Mouse (Mus musculus) thymus, adult 2 months (tissue): ENCODE data around the gene Hoxd10. TPM values are rescaled to one million over a fixed set of nuclear protein-coding genes. Genes with fewer than 3 reads are reported as not detected.

Experiments used
- DNase-seq: peaks from one replicate; pipeline ENCODE4 v3.0.0; 2021
- H3K27ac ChIP-seq: fragments of 200-500 bp; 2 replicates; pipeline ENCODE4 v1.5.1; 2012; ENCODE audit warnings: low read length, control low read depth; ENCODE audit not compliant: control insufficient read depth, insufficient read depth
- H3K27me3 ChIP-seq: fragments of 200-500 bp; 2 replicates; pipeline ENCODE4 v1.6.1; 2012; ENCODE audit warnings: mild to moderate bottlenecking, low read length, moderate library complexity, mixed read lengths; ENCODE audit not compliant: control insufficient read depth, insufficient read depth
- H3K36me3 ChIP-seq: fragments of 200-500 bp; 2 replicates; pipeline ENCODE4 v1.6.1; 2012; ENCODE audit warnings: mild to moderate bottlenecking, low read length, moderate library complexity; ENCODE audit not compliant: control insufficient read depth, insufficient read depth
- H3K4me1 ChIP-seq: fragments of 200-500 bp; replicated peaks from 2 replicates; pipeline ENCODE4 v1.6.1; 2012; ENCODE audit warnings: low read length; ENCODE audit not compliant: control insufficient read depth, insufficient read depth
- H3K4me3 ChIP-seq: fragments of 200-500 bp; 2 replicates; pipeline ENCODE4 v1.5.1; 2012; ENCODE audit warnings: mild to moderate bottlenecking, low read length, control low read depth, moderate library complexity; ENCODE audit not compliant: control insufficient read depth, insufficient read depth
- CTCF ChIP-seq: fragments of 200-500 bp; IDR thresholded peaks from 2 replicates; pipeline ENCODE4 v1.5.1; 2012; ENCODE audit warnings: mild to moderate bottlenecking, control low read depth, low read length, moderate library complexity, borderline replicate concordance; ENCODE audit not compliant: control insufficient read depth, poor library complexity, insufficient read depth; ENCODE audit errors: extremely low read depth
- POLR2A ChIP-seq: fragments of 200-500 bp; IDR thresholded peaks from 2 replicates; pipeline ENCODE4 v1.6.1; 2012; ENCODE audit warnings: mild to moderate bottlenecking, low read length, control low read depth, moderate library complexity; ENCODE audit not compliant: control insufficient read depth, poor library complexity, insufficient read depth; ENCODE audit errors: extremely low read depth
- WGBS: fragments of 180-500 bp; shearing (Covaris S2); methylation state at CpG from one replicate; pipeline ENCODE4 v1.1.7; 2018; 5-methylcytosine and 5-hydroxymethylcytosine counted together
- polyA plus RNA-seq: library from polyadenylated mRNA; depleted of rRNA; stranded (reverse); fragments of >200 nt; gene quantifications from 2 replicates; pipeline ENCODE4 v1.2.3, GENCODE M21; 2012

Gene Hoxd10
- polyA plus RNA-seq, 1 experiment = not detected

DNA sequence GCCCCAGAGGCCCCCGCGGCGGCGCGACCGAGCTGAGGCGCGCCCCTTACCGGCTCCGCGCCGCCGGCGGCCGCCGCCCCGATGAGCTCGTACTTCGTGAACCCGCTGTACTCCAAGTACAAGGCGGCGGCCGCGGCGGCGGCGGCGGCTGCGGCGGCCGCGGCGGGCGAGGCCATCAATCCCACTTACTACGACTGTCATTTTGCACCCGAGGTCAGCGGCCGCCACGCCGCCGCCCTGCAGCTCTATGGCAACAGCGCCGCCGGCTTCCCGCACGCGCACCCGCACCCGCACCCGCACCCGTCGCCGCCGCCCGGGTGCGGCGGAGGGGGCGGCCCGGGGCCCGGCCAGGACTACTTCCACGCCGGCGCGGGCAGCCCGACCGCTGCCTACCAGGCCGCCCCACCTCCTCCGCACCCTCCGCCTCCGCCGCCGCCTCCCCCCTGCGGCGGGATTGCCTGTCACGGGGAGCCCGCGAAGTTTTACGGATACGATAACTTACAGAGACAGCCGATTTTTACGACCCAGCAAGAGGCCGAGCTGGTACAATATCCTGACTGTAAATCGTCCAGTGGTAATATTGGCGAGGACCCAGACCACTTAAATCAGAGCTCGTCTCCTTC, 13.9 kb downstream of the Hoxd10 start:
- peaks cover 11% of the 10 kb centered on the region for H3K4me1 ChIP-seq
- TF ChIP-seq CTCF (no peak), POLR2A (no peak)
- H3K4me3 ChIP-seq = no peak overlapping the region
- no peak for DNase-seq
- H3K27me3 ChIP-seq = peaks cover 19% of the 10 kb centered on the region
- no peaks in the 10 kb centered on the region for H3K36me3 ChIP-seq
- WGBS = under 1% methylated on average over 84 of the region's 85 CpGs
- no peak overlapping the region for H3K27ac ChIP-seq

DNA sequence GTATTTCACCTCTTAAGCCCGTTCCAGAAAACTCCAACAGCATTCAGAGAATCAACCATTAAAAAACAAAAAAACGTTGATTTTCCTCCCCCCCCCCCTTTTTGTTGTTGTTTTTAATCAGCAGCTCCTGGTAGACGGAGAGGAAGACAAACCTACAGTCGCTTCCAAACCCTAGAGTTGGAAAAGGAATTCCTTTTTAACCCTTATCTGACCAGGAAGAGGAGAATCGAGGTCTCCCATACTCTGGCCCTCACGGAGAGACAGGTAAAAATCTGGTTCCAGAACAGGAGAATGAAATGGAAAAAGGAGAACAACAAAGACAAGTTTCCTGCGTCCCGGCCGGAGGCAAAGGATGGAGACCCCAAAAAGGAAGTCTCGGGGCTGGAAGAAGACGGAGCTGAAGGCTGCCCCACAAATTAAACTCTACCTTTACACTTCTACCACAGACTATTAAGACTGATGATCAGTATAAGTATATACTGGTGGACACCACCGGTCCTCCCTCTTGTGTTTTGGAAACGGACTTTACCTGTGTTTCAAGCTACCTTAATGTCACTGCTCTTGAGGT, 14.8 kb downstream of the Hoxd10 start:
- DNase-seq = no peak
- H3K27me3 ChIP-seq = peaks cover 21% of the 10 kb centered on the region
- H3K36me3 ChIP-seq = no peaks in the 10 kb centered on the region
- TF ChIP-seq CTCF (no peak), POLR2A (no peak)
- H3K27ac ChIP-seq = no peak overlapping the region
- 15% methylated on average over 13 of the region's 13 CpGs for WGBS
- H3K4me1 ChIP-seq = peaks cover 11% of the 10 kb centered on the region
- H3K4me3 ChIP-seq = no peak overlapping the region

DNA sequence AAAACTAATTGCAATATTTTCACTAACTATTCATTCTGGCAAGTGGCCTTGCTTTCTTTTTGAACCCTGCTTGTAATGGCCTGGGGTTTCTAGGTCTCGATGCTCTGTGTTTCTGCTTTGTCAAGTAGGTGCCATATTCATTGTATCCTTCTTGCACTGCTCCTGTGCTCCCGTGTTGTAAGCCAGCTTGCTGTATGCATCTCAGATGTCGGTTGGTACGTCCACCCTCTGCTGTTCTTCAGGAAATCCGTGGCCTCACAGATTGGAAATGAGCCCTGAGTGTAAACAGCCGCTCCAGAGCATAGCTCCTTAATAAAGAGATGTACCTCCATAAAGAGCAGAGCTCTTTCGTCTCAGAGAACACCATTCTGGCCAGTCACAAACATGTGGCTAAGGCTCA, 15.9 kb downstream of the Hoxd10 start:
- no peak for DNase-seq
- WGBS = 48% methylated on average over 7 of the region's 7 CpGs
- H3K36me3 ChIP-seq = no peaks in the 10 kb centered on the region
- TF ChIP-seq POLR2A (no peak), CTCF (no peak)
- peaks cover 11% of the 10 kb centered on the region for H3K4me1 ChIP-seq
- H3K27me3 ChIP-seq = peaks cover 29% of the 10 kb centered on the region
- no peak overlapping the region for H3K4me3 ChIP-seq
- H3K27ac ChIP-seq = no peak overlapping the region

DNA sequence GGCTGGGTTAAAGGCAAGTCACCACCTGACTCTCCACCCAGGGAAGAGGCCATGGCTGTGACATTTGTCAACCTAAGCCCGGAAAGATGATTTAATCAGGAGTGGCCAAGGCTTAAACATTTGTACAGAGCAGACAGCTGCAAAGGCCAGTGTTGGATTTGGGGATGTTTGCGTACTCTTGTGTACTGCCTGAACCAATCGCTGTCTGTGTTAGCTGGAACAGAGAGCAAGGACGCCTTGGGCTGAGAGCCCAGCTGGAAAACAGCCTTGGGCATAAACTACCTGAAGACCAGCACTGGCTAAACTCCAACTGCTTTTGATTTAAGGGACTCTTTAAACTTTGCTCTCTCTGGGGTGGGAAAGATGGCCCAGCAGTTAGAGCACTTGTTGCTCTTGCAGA, 17.0 kb downstream of the Hoxd10 start:
- H3K27ac ChIP-seq = no peak overlapping the region
- peaks cover 11% of the 10 kb centered on the region for H3K4me1 ChIP-seq
- H3K27me3 ChIP-seq = peaks cover 29% of the 10 kb centered on the region
- WGBS = 71% methylated on average over 4 of the region's 4 CpGs
- TF ChIP-seq POLR2A (no peak), CTCF (no peak)
- no peak overlapping the region for H3K4me3 ChIP-seq
- no peaks in the 10 kb centered on the region for H3K36me3 ChIP-seq
- no peak for DNase-seq

DNA sequence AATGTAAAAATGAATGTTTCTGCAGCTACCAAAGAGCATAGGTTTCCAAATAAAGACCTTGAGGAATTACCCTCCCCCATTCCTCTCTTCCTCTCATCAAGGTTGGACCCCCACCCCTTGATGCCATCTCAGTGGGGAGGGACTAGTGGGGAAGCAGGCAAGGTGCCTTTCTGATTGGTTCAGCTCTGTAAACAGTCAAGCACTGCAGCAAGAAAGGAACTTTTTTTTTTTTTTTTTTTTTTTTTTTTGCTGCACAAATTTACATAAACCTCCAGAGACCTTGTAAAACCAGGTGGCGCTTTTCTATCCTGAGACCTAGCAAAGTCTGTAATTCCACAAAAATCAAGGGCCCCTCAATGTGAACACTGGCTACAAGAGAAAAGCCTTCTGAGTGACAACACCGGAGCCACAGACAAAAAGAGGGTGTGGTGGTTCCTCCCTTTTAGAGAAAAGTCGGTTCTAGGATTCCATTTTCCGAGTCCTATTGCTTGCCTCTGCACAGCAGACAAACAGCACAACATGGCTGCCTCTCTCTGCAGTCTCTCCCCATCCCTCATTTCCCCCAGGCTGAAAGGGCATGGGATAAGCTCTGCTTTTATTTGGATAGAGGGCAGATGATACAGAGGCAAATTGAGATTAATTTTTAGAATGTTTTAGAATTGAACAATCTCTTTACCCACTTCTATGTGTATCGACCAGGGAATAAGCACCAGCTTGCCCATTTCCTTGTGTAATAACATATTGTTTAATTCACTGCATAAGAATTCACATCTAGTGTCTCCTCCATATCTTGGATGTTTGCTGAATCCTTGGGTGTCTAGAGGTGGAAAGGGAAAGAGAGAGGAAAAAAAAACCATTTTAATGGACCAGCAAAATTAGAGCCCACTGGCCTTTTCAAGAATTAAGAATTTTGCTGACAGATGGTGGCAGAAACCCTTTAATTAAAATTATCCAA, 18.0 kb downstream of the Hoxd10 start:
- Histone ChIP-seq H3K27ac (no peak overlapping the region), H3K27me3 (peaks cover 28% of the 10 kb centered on the region), H3K36me3 (no peaks in the 10 kb centered on the region), H3K4me1 (peaks cover 9% of the 10 kb centered on the region), H3K4me3 (no peak overlapping the region)
- 23% methylated on average over 5 of the region's 5 CpGs for WGBS
- TF ChIP-seq POLR2A (no peak), CTCF (no peak)
- no peak for DNase-seq

DNA sequence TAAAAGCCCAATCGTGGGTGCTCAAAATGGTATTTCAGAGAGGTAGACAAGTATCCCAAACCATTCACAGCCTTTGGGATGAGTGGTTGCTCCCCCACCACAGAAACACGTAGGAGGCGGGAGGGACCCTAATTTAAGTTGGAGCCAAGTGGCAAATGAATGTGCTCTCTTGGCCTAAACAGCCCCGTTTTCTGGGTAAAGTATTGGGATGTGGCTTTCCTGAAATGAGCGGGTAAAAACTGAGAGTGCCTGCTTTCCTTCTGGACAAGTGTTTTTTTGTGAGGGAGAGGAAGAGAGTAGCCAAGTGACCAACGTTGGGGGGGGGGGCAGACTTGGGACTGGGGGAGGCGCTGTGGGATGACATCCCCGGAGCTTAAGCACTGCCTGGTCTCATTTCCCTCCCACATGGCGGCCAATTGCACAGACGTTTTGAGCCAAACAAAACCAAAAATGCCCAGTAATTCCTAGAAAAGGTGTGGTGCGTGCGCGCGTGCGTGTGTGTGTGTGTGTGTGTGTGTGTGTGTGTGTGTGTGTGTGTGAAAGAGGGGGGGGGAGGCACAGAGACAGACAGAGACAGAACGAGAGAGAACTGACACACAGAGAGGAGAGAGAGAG, 19.3 kb downstream of the Hoxd10 start:
- H3K27me3 ChIP-seq = peaks cover 22% of the 10 kb centered on the region
- DNase-seq = no peak
- WGBS = 11% methylated on average over 16 of the region's 16 CpGs

More for the DNA sequence above, 19.3 kb downstream of the Hoxd10 start:
- Histone ChIP-seq H3K27ac (no peak overlapping the region), H3K36me3 (no peaks in the 10 kb centered on the region), H3K4me1 (no peaks in the 10 kb centered on the region), H3K4me3 (no peak overlapping the region)
- TF ChIP-seq POLR2A (no peak), CTCF (no peak)
